ENCODE assay signal across 12 mouse cellular contexts in genomic region chr7:84142736-84143473, GRCm38 (mm10). TPM values are rescaled to one million over a fixed set of nuclear protein-coding genes. Genes with fewer than 3 reads are reported as not detected.
DNase-seq lines count a peak whose midpoint lies in the region; ATAC-seq lines count a peak whose summit lies in the region.
"Had no signal": no experiment of that assay in that cellular context is flagged by ENCODE, and none has a peak within 500 bp of the region (broad histone marks: within the 10 kb centered on the region; RNA-seq: fewer than 3 reads in every experiment).

No protein-coding gene starts in this region.

- H3K9me3 ChIP-seq in kidney, embryonic 16.5 days (ENCODE audit: low read length): no peaks in the 10 kb centered on the region
- H3K9me3 ChIP-seq in embryonic facial prominence, embryonic 14.5 days (ENCODE audit: control insufficient read depth, low read length): no peaks in the 10 kb centered on the region
- H3K9me3 ChIP-seq in midbrain, embryonic 11.5 days (ENCODE audit: control insufficient read depth, low read length): no peaks in the 10 kb centered on the region
- H3K9me3 ChIP-seq: forebrain, embryonic 10.5 days had no signal

- no peak overlapping the region for H3K4me3 ChIP-seq in kidney, embryonic 16.5 days (ENCODE audit: low read length)
- H3K4me3 ChIP-seq in embryonic facial prominence, embryonic 14.5 days (ENCODE audit: low read depth, low read length): no peak overlapping the region
- no peak overlapping the region for H3K4me3 ChIP-seq in midbrain, embryonic 11.5 days (ENCODE audit: low read depth, low read length)
- H3K4me3 ChIP-seq: forebrain, embryonic 10.5 days had no signal

- H3K27me3 ChIP-seq in kidney, embryonic 16.5 days (ENCODE audit: insufficient read depth, low read length): no peaks in the 10 kb centered on the region
- H3K27me3 ChIP-seq in embryonic facial prominence, embryonic 14.5 days (replicated peaks; ENCODE audit: control insufficient read depth, insufficient read depth, low read length): no peaks in the 10 kb centered on the region
- no peaks in the 10 kb centered on the region for H3K27me3 ChIP-seq in midbrain, embryonic 11.5 days (ENCODE audit: control insufficient read depth, insufficient read depth, low read length)
- H3K27me3 ChIP-seq: Patski had no signal

- H3K36me3 ChIP-seq in kidney, embryonic 16.5 days (ENCODE audit: insufficient read depth, low read length): no peaks in the 10 kb centered on the region
- no peaks in the 10 kb centered on the region for H3K36me3 ChIP-seq in embryonic facial prominence, embryonic 14.5 days (ENCODE audit: control insufficient read depth, insufficient read depth, low read length)
- no peaks in the 10 kb centered on the region for H3K36me3 ChIP-seq in midbrain, embryonic 11.5 days (ENCODE audit: control insufficient read depth, insufficient read depth, low read length)

- H3K9ac ChIP-seq in kidney, embryonic 16.5 days (replicated peaks; ENCODE audit: low read length): peak overlapping the region; percentile 19; the same call in 1 of the 2 replicates
- H3K9ac ChIP-seq in embryonic facial prominence, embryonic 14.5 days (ENCODE audit: low read depth, low read length): no peak overlapping the region
- H3K9ac ChIP-seq in midbrain, embryonic 11.5 days (ENCODE audit: low read length): no peak overlapping the region
- H3K9ac ChIP-seq: hindbrain, embryonic 14.5 days had no signal

- 38% methylated on average over 7 of the region's 7 CpGs for WGBS in kidney, embryonic 16.5 days
- WGBS in embryonic facial prominence, embryonic 14.5 days: 36% methylated on average over 7 of the region's 7 CpGs
- 73% methylated on average over 7 of the region's 7 CpGs for WGBS in midbrain, embryonic 11.5 days

- H3K27ac ChIP-seq in kidney, embryonic 16.5 days (ENCODE audit: low read length): 0 out of 2 replicates have a peak overlapping the region, but pooled peaks have one; percentile 26
- 0 out of 2 replicates have a peak overlapping the region, but pooled peaks have one; percentile 28 for H3K27ac ChIP-seq in embryonic facial prominence, embryonic 14.5 days (replicated peaks; ENCODE audit: low read depth, low read length)
- H3K27ac ChIP-seq in midbrain, embryonic 11.5 days (ENCODE audit: low read depth, low read length): no peak overlapping the region
- H3K27ac ChIP-seq: forebrain, embryonic 10.5 days; hindbrain, embryonic 14.5 days had no signal

- 0 out of 2 replicates have a peak overlapping the region, but pooled peaks have one; percentile 6 for H3K4me2 ChIP-seq in kidney, embryonic 16.5 days (replicated peaks; ENCODE audit: low read depth, low read length)
- no peak overlapping the region for H3K4me2 ChIP-seq in embryonic facial prominence, embryonic 14.5 days (ENCODE audit: low read depth, low read length)
- no peak overlapping the region for H3K4me2 ChIP-seq in midbrain, embryonic 11.5 days
- H3K4me2 ChIP-seq: hindbrain, embryonic 14.5 days had no signal

- peaks cover 62% of the 10 kb centered on the region for H3K4me1 ChIP-seq in kidney, embryonic 16.5 days (ENCODE audit: insufficient read depth, low read length)
- H3K4me1 ChIP-seq in embryonic facial prominence, embryonic 14.5 days (ENCODE audit: control insufficient read depth, insufficient read depth, low read length): peaks cover 33% of the 10 kb centered on the region
- peaks cover 6% of the 10 kb centered on the region for H3K4me1 ChIP-seq in midbrain, embryonic 11.5 days (ENCODE audit: control insufficient read depth, insufficient read depth, low read length)

- no peak for DNase-seq in kidney, adult 8-10 months
- DNase-seq in embryonic facial prominence, embryonic 14.5 days (ENCODE audit: low spot score): peak; percentile 46
- peak; percentile 28 for DNase-seq in lung, postnatal 10 days
- peak; percentile 45 for DNase-seq in thymus, postnatal 25 days
- DNase-seq in left cerebral cortex, adult 11 months (ENCODE audit: low spot score): no peak
- no peak for DNase-seq in midbrain, embryonic 11.5 days (ENCODE audit: low spot score, missing footprints)
- DNase-seq in urinary bladder, adult 2 months (ENCODE audit: low spot score): no peak

- ATAC-seq in kidney, embryonic 16.5 days (ENCODE audit: low FRiP score, low TSS enrichment): no peak
- ATAC-seq in embryonic facial prominence, embryonic 14.5 days (ENCODE audit: low read depth): peak; percentile 38; the same call in 1 of the 2 replicates
- no peak for ATAC-seq in midbrain, embryonic 11.5 days (ENCODE audit: low FRiP score)
- ATAC-seq: Patski had no signal

RNA-seq across cellular contexts. Expression of gene Abhd17c, which starts 8.8 kb away (rescaled TPM):
- polyA plus RNA-seq in kidney, embryonic 16.5 days (2015; fragmentation: Nextera tagmentation; extraction: Ambion mirVana): 11.3 and 13.7 TPM in 2 replicates
- polyA plus RNA-seq in embryonic facial prominence, embryonic 14.5 days (2014; fragmentation: Nextera tagmentation; extraction: Ambion mirVana): 32.8 and 34.9 TPM in 2 replicates
- 47.9 and 57.2 TPM in 2 replicates for polyA plus RNA-seq in midbrain, embryonic 11.5 days (2014; fragmentation: Nextera tagmentation; extraction: Ambion mirVana)
- polyA plus RNA-seq in urinary bladder, adult 2 months (2012; rRNA removed): 28.6 and 32.6 TPM in 2 replicates

RNA-seq across cellular contexts. Expression of gene Cemip, which starts 56.6 kb away (rescaled TPM):
- 0.26 and 0.42 TPM in 2 replicates for polyA plus RNA-seq in kidney, embryonic 16.5 days (2015; fragmentation: Nextera tagmentation; extraction: Ambion mirVana)
- 1.1 TPM in 2 replicates for polyA plus RNA-seq in embryonic facial prominence, embryonic 14.5 days (2014; fragmentation: Nextera tagmentation; extraction: Ambion mirVana)
- 0.62 and 0.63 TPM in 2 replicates for polyA plus RNA-seq in midbrain, embryonic 11.5 days (2014; fragmentation: Nextera tagmentation; extraction: Ambion mirVana)
- 0.37 and 0.77 TPM in 2 replicates for polyA plus RNA-seq in urinary bladder, adult 2 months (2012; rRNA removed)
- polyA plus RNA-seq: limb, embryonic 11.5 days had no signal

Comparison
In these comparisons a context has a peak if more than half of its experiments do, and no peak if none do; other contexts are left out.
1. DNase-seq: peak in embryonic facial prominence, embryonic 14.5 days (single experiment), lung, postnatal 10 days (single experiment) and thymus, postnatal 25 days (single experiment); none in kidney, adult 8-10 months (0 of 2), left cerebral cortex, adult 11 months (single experiment), midbrain, embryonic 11.5 days (single experiment) and urinary bladder, adult 2 months (single experiment).